Mouse (Mus musculus) CH12.LX (cell line): ENCODE measurements around the gene Sohlh1.

Experiments used
- CTCF ChIP-seq, 2 experiments: IDR thresholded peaks in 1 of 2; conservative IDR thresholded peaks in 1 of 2; 2 replicates each; pipeline ENCODE4 v1.5.1; 2011 to 2012; ENCODE audit warnings: low read depth in 2 of 2, low read length in 2 of 2, improper control_type of control experiment in 1 of 2, inconsistent platforms in 1 of 2, mild to moderate bottlenecking in 1 of 2, moderate library complexity in 1 of 2
- MAFK ChIP-seq: IDR thresholded peaks from 2 replicates; pipeline ENCODE4 v1.6.1; 2011; ENCODE audit warnings: low read length, improper control_type of control experiment; ENCODE audit not compliant: insufficient replicate concordance
- MAX ChIP-seq: IDR thresholded peaks from 2 replicates; pipeline ENCODE4 v1.6.1; 2011; ENCODE audit warnings: low read length, improper control_type of control experiment
- POLR2A ChIP-seq: IDR thresholded peaks from 2 replicates; pipeline ENCODE4 v1.6.1; 2011; ENCODE audit warnings: low read depth, mild to moderate bottlenecking, improper control_type of control experiment, low read length
- RAD21 ChIP-seq: IDR thresholded peaks from 2 replicates; pipeline ENCODE4 v1.6.1; 2011; ENCODE audit warnings: low read depth, mild to moderate bottlenecking, low read length, improper control_type of control experiment, moderate library complexity
- RCOR1 ChIP-seq: conservative IDR thresholded peaks from 2 replicates; pipeline ENCODE4 v1.6.1; 2012; ENCODE audit warnings: low read depth, mild to moderate bottlenecking, inconsistent platforms, low read length, improper control_type of control experiment
- SMC3 ChIP-seq: IDR thresholded peaks from 2 replicates; pipeline ENCODE4 v1.6.1; 2011; ENCODE audit warnings: low read depth, low read length, improper control_type of control experiment
- USF1 ChIP-seq: IDR thresholded peaks from 2 replicates; pipeline ENCODE4 v1.6.1; 2014; ENCODE audit warnings: low read depth, mild to moderate bottlenecking, inconsistent platforms, low read length, improper control_type of control experiment
- ZMIZ1 ChIP-seq: IDR thresholded peaks from 2 replicates; pipeline ENCODE4 v1.6.1; 2012; ENCODE audit warnings: low read depth, mild to moderate bottlenecking, inconsistent platforms, low read length, improper control_type of control experiment
- ZNF384 ChIP-seq: IDR thresholded peaks from 2 replicates; pipeline ENCODE4 v1.6.1; 2012; ENCODE audit warnings: low read depth, low read length, improper control_type of control experiment, inconsistent platforms

- no peak for TF ChIP-seq POLR2A
- no peak for TF ChIP-seq ZNF384
- TF ChIP-seq CTCF (conservative IDR thresholded peaks at IDR 0.05 in 1 of 2, IDR thresholded peaks at IDR 0.05 in 1 of 2; ENCODE audit: low read depth in 2 of 2, low read length in 2 of 2), result no peak
- TF ChIP-seq RCOR1, result no peak
- no peak for TF ChIP-seq SMC3
- TF ChIP-seq ZMIZ1, result no peak
- no peak for TF ChIP-seq MAFK
- TF ChIP-seq USF1, result no peak
- TF ChIP-seq RAD21, result no peak
- no peak for TF ChIP-seq MAX
These were observed 4.3 kb downstream of the Sohlh1 start for GRCm38 (mm10) chr2:25842758-25843157.
